Mouse (Mus musculus) gastrocnemius, adult 8-10 months (tissue): ENCODE data around the gene Setd1b. TPM values are rescaled to one million over a fixed set of nuclear protein-coding genes. Genes with fewer than 3 reads are reported as not detected.

Experiments
- DNase-seq, 2 experiments: peaks; one replicate each; pipeline ENCODE4 v3.0.0; 2022; ENCODE audit warnings: low spot score in 2 of 2
- total RNA-seq, 4 experiments: library from RNA; stranded (reverse); gene quantifications; 2 replicates each; pipeline ENCODE4 v1.2.4; 2022

Setd1b gene
- total RNA-seq, 4 experiments from 2014 or later = 8.0 to 10.8 (median 10.5) TPM

- peak in 1 of 2 experiments; percentile 47 for DNase-seq
These were observed 17.5 kb downstream of the Setd1b start for GRCm38 (mm10) chr5:123159446-123159845.

- no peak for DNase-seq
These were observed 17.9 kb downstream of the Setd1b start for GRCm38 (mm10) chr5:123159866-123160265.

- DNase-seq = no peak
These were observed 18.3 kb downstream of the Setd1b start for GRCm38 (mm10) chr5:123160341-123160740.

GRCm38 (mm10) chr5:123162942-123163341, 20.9 kb downstream of the Setd1b start:
- DNase-seq = no peak

GRCm38 (mm10) chr5:123166437-123166836, 24.4 kb downstream of the Setd1b start:
- no peak for DNase-seq

- DNase-seq = no peak
These were observed 25.6 kb downstream of the Setd1b start for GRCm38 (mm10) chr5:123167591-123167990.

- no peak for DNase-seq
These were observed 27.3 kb downstream of the Setd1b start, which contains the start of gene Psmd9 for GRCm38 (mm10) chr5:123169284-123169683. Gene Psmd9, plus strand, starts transcription at chr5:123169413.

- DNase-seq = no peak
These were observed 28.4 kb downstream of the Setd1b start for GRCm38 (mm10) chr5:123170365-123170764.

GRCm38 (mm10) chr5:123171646-123172350, 29.8 kb downstream of the Setd1b start:
- DNase-seq = peak; percentile 66 to 71

GRCm38 (mm10) chr5:123178792-123179191, 36.8 kb downstream of the Setd1b start:
- no peak for DNase-seq

GRCm38 (mm10) chr5:123180390-123180789, 38.4 kb downstream of the Setd1b start:
- no peak for DNase-seq

GRCm38 (mm10) chr5:123181536-123181935, 39.5 kb downstream of the Setd1b start:
- DNase-seq = no peak

GRCm38 (mm10) chr5:123182651-123183050, 40.7 kb downstream of the Setd1b start, which contains the start of gene Hpd:
Gene Hpd, minus strand, starts transcription at chr5:123182727.
- DNase-seq = no peak

GRCm38 (mm10) chr5:123185966-123186365, 44.0 kb downstream of the Setd1b start:
- DNase-seq = no peak

- DNase-seq = no peak
These were observed 45.3 kb downstream of the Setd1b start for GRCm38 (mm10) chr5:123187306-123187705.

GRCm38 (mm10) chr5:123190912-123191311, 48.9 kb downstream of the Setd1b start:
- no peak for DNase-seq

GRCm38 (mm10) chr5:123191427-123191826, 49.4 kb downstream of the Setd1b start:
- DNase-seq = no peak

GRCm38 (mm10) chr5:123192606-123193150, 50.7 kb downstream of the Setd1b start:
- no peak for DNase-seq

GRCm38 (mm10) chr5:123193436-123193835, 51.4 kb downstream of the Setd1b start:
- no peak for DNase-seq

- DNase-seq = no peak
These were observed 52.9 kb downstream of the Setd1b start for GRCm38 (mm10) chr5:123194856-123195255.

- no peak for DNase-seq
These were observed 53.6 kb downstream of the Setd1b start for GRCm38 (mm10) chr5:123195500-123196000.

GRCm38 (mm10) chr5:123196746-123197145, 54.8 kb downstream of the Setd1b start:
- no peak for DNase-seq

- no peak for DNase-seq
These were observed 56.5 kb downstream of the Setd1b start for GRCm38 (mm10) chr5:123198523-123198922.
